Mouse (Mus musculus) limb, embryonic 12.5 days (tissue): ENCODE data around the gene Gsx1. TPM values are rescaled to one million over a fixed set of nuclear protein-coding genes. Genes with fewer than 3 reads are reported as not detected.

Source experiments
- ATAC-seq: fragments of 200-750 bp; cut with Nextera tagmentation; 2 replicates; pipeline ENCODE4 v1.8.0; 2017; ENCODE audit warnings: low read depth, moderate TSS enrichment; ENCODE audit not compliant: insufficient number of reproducible peaks, insufficient read depth, low FRiP score, low TSS enrichment
- H3K27ac ChIP-seq: fragments of 300-500 bp; sonication (generic); 2 replicates; pipeline ENCODE4 v1.5.1; 2016; ENCODE audit warnings: mild to moderate bottlenecking, moderate library complexity
- H3K27me3 ChIP-seq: fragments of 300-500 bp; sonication (generic); 2 replicates; pipeline ENCODE4 v1.6.1; 2016; ENCODE audit warnings: mild to moderate bottlenecking, moderate library complexity
- H3K36me3 ChIP-seq: fragments of 300-500 bp; sonication (generic); 2 replicates; pipeline ENCODE4 v1.6.1; 2016; ENCODE audit warnings: mild to moderate bottlenecking, moderate library complexity
- H3K4me1 ChIP-seq: fragments of 300-500 bp; sonication (generic); replicated peaks from 2 replicates; pipeline ENCODE4 v1.6.1; 2016
- H3K4me2 ChIP-seq: fragments of 300-500 bp; sonication (generic); 2 replicates; pipeline ENCODE4 v1.6.1; 2016; ENCODE audit warnings: mild to moderate bottlenecking, moderate library complexity
- H3K4me3 ChIP-seq: fragments of 300-500 bp; sonication (generic); replicated peaks from 2 replicates; pipeline ENCODE4 v1.5.1; 2016; ENCODE audit warnings: mild to moderate bottlenecking
- H3K9ac ChIP-seq: fragments of 300-500 bp; sonication (generic); replicated peaks from 2 replicates; pipeline ENCODE4 v1.6.1; 2016; ENCODE audit warnings: mild to moderate bottlenecking, moderate library complexity
- H3K9me3 ChIP-seq: fragments of 300-500 bp; sonication (generic); 2 replicates; pipeline ENCODE4 v1.6.1; 2016; ENCODE audit warnings: mild to moderate bottlenecking, moderate library complexity
- WGBS: fragments of 180-500 bp; shearing (Covaris S2); methylation state at CpG from one replicate; pipeline ENCODE4 v1.1.7; 2016; 5-methylcytosine and 5-hydroxymethylcytosine counted together
- polyA plus RNA-seq: library from polyadenylated mRNA; unstranded; fragments of >200 nt; fragmentation: Nextera tagmentation; extraction: Ambion mirVana; gene quantifications from 2 replicates; pipeline ENCODE4 v1.2.1, GENCODE M21; 2016

Gene Gsx1
- not detected in 2 replicates for polyA plus RNA-seq

- Histone ChIP-seq H3K9me3 (no peaks in the 10 kb centered on the region), H3K4me2 (peak within 1 kb of the TSS; percentile 51), H3K4me3 (peak within 1 kb of the TSS; percentile 33), H3K27me3 (peaks cover 96% of the 10 kb centered on the region), H3K9ac (no peak within 1 kb of the TSS), H3K36me3 (no peaks in the 10 kb centered on the region), H3K27ac (no peak within 1 kb of the TSS), H3K4me1 (peaks cover 20% of the 10 kb centered on the region)
- WGBS, result under 1% methylated on average over 36 of the region's 37 CpGs
- 0 out of 2 replicates have a peak, but pooled peaks have one; percentile 76 for ATAC-seq
These were observed at the start of gene Gsx1 for GRCm38 (mm10) chr5:147188571-147188975. Gene Gsx1, plus strand, starts transcription at chr5:147188696.

DNA sequence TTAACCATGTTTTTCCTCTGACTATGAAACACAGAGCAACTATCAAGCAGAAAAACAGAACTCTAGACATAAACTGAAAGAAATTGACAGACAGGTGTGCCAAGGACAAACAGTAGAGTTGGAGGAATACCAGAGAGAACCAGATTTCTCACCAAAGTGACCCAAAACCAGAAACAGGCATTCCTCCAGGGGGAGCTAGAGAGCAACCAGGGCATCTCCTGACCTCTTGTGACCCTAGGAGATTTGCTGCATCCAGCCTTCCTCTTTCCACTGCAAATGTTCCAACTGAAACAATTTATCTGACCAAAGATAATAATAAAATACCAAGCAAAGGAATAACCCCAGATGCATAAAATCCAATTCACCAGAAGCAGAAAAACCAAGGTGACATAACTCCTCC lies 41.2 kb upstream of the Gsx1 start:
- H3K4me3 ChIP-seq, result no peak overlapping the region

DNA sequence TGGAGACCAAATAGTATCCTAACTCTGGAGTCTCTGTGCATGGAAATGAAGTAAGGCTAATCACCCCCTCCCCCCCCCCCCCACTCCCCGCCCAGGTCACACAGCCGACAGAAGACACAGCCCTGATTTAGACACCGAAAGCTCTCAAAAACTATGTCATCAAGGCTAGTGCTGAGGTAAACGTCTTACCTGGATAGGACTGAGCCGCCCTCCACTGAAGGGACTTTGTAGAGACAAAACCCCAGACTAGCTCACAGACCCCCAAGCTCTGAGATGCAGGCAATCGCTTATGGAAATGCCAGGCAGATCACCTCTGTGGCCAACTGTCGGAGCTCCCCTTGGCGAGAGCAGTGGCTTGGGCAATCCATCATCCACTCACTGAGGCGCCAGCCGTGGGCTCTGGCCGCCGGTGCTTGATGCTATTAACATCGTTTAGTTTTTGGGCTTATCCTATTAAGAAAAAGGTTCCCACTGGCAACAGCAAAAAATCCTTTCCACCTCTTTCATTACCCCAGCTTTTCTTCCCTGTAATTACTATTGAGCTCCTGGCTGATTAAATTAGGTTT lies 33.6 kb upstream of the Gsx1 start:
- ATAC-seq, result no peak
- Histone ChIP-seq H3K9ac (no peak overlapping the region), H3K4me1 (peaks cover 19% of the 10 kb centered on the region), H3K27me3 (peaks cover 29% of the 10 kb centered on the region; the same call in 1 of the 2 replicates), H3K27ac (no peak overlapping the region), H3K36me3 (no peaks in the 10 kb centered on the region), H3K4me3 (no peak overlapping the region), H3K9me3 (no peaks in the 10 kb centered on the region), H3K4me2 (no peak overlapping the region)
- WGBS, result 5% methylated on average over 13 of the region's 13 CpGs

More for the DNA sequence above, 41.2 kb upstream of the Gsx1 start:
- Histone ChIP-seq H3K4me1 (no peaks in the 10 kb centered on the region), H3K9me3 (no peaks in the 10 kb centered on the region), H3K36me3 (no peaks in the 10 kb centered on the region), H3K9ac (no peak overlapping the region), H3K27ac (no peak overlapping the region), H3K4me2 (no peak overlapping the region), H3K27me3 (no peaks in the 10 kb centered on the region)
- ATAC-seq, result no peak

DNA sequence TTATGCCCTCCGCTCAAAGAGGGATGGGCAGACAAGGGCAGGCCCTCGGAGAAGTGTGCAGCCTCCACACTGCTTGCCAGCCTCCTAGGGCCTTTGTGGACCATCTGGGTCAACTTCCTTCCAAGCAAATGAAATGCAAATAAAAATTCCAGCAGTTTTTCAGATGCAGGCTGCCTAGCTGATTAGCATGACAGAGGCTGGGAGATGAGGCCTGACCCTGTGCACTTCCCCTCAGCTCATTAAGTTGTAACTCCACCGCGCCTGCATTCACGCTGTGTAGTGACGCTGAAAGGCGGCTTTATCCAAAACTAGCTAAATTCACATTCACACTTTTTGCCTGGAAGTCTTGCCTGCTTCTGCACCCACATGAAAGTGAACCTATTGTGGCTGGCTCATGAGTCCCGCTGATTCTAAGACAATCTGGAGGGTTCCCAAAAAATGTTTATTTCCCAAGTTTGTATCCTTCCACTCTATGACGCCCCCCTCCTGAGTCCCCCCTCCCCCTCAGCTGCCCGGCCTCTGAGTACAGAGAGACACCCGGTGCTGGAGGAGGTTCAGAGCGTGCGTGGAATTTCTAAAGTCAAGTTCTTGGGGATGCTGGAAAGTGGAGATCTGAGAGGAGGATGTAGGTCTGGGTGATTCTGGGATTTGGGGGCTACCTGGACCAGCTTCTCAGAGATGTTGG lies 32.9 kb upstream of the Gsx1 start:
- Histone ChIP-seq H3K27ac (no peak overlapping the region), H3K9me3 (no peaks in the 10 kb centered on the region), H3K4me1 (peaks cover 19% of the 10 kb centered on the region), H3K4me2 (peak overlapping the region; percentile 21; the same call in 1 of the 2 replicates), H3K4me3 (no peak overlapping the region), H3K9ac (no peak overlapping the region), H3K36me3 (no peaks in the 10 kb centered on the region), H3K27me3 (peaks cover 29% of the 10 kb centered on the region; the same call in 1 of the 2 replicates)
- no peak for ATAC-seq
- 4% methylated on average over 13 of the region's 13 CpGs for WGBS

- Histone ChIP-seq H3K9me3 (no peaks in the 10 kb centered on the region), H3K27ac (no peak overlapping the region), H3K27me3 (peaks cover 29% of the 10 kb centered on the region; the same call in 1 of the 2 replicates), H3K9ac (no peak overlapping the region), H3K36me3 (no peaks in the 10 kb centered on the region), H3K4me3 (no peak overlapping the region), H3K4me1 (peaks cover 19% of the 10 kb centered on the region), H3K4me2 (no peak overlapping the region)
- 26% methylated on average over 3 of the region's 3 CpGs for WGBS
- ATAC-seq, result no peak
These were observed 32.1 kb upstream of the Gsx1 start for GRCm38 (mm10) chr5:147156376-147156775.

DNA sequence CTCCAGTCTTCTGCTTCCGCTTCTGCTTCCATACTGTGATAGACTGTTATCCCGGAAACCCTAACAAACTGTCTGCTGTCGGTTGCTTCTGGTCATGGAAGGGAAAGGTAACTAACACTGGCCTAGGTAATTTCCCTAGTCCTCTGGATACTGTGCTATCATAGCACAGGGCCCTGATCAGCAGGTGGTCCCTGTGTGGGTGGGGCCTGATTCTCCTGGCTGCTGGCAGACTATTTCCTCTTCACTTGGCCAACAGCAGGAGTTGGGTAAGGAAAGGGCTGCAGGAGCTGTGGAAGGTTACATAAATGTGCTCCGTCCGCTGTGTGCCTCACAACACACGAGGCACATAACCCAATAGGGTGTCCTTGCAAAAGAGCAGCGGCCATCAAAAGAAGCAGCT lies 31.1 kb upstream of the Gsx1 start:
- H3K9me3 ChIP-seq, result no peaks in the 10 kb centered on the region
- H3K9ac ChIP-seq, result no peak overlapping the region
- H3K27ac ChIP-seq, result no peak overlapping the region
- no peak for ATAC-seq
- H3K27me3 ChIP-seq, result peaks cover 29% of the 10 kb centered on the region; the same call in 1 of the 2 replicates
- peaks cover 19% of the 10 kb centered on the region for H3K4me1 ChIP-seq
- 72% methylated on average over 7 of the region's 7 CpGs for WGBS
- H3K36me3 ChIP-seq, result no peaks in the 10 kb centered on the region
- H3K4me2 ChIP-seq, result no peak overlapping the region
- H3K4me3 ChIP-seq, result no peak overlapping the region

- no peak for ATAC-seq
- H3K9ac ChIP-seq, result no peak overlapping the region
- WGBS, result 90% methylated on average over 6 of the region's 6 CpGs
- H3K27ac ChIP-seq, result no peak overlapping the region
- peaks cover 19% of the 10 kb centered on the region for H3K4me1 ChIP-seq
- no peak overlapping the region for H3K4me2 ChIP-seq
- no peaks in the 10 kb centered on the region for H3K9me3 ChIP-seq
- H3K36me3 ChIP-seq, result no peaks in the 10 kb centered on the region
- peaks cover 29% of the 10 kb centered on the region; the same call in 1 of the 2 replicates for H3K27me3 ChIP-seq
- H3K4me3 ChIP-seq, result no peak overlapping the region
These were observed 29.2 kb upstream of the Gsx1 start for GRCm38 (mm10) chr5:147159320-147159719.

- no peak for ATAC-seq
These were observed 28.7 kb upstream of the Gsx1 start for GRCm38 (mm10) chr5:147159792-147160191.

DNA sequence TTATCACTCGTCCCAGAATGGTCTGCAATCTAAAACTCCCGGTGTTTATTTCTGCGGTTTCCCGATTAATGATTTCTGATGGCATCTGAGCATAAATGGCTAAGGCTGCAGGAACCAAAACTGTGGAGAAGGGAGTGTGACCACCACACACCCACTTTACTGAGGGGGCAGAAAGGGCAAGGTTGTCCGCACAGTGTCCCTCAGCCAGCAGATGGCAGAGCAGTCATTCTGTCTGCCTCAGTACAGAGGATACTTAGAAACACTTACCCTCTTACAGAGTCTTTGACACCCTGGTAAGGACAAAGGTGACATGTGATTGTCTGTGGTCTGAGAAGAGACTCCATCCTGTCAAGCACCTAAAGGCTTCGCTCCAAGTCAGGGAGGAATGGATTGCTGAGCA lies 23.4 kb upstream of the Gsx1 start:
- WGBS, result 79% methylated on average over 6 of the region's 6 CpGs
- H3K4me3 ChIP-seq, result no peak overlapping the region
- H3K4me1 ChIP-seq, result no peaks in the 10 kb centered on the region
- H3K9ac ChIP-seq, result no peak overlapping the region
- H3K36me3 ChIP-seq, result no peaks in the 10 kb centered on the region
- H3K4me2 ChIP-seq, result no peak overlapping the region
- H3K27me3 ChIP-seq, result peaks cover 5% of the 10 kb centered on the region
- no peaks in the 10 kb centered on the region for H3K9me3 ChIP-seq
- no peak overlapping the region for H3K27ac ChIP-seq
- ATAC-seq, result no peak

More at GRCm38 (mm10) chr5:147159792-147160191, 28.7 kb upstream of the Gsx1 start:
- Histone ChIP-seq H3K4me2 (no peak overlapping the region), H3K4me3 (no peak overlapping the region), H3K36me3 (no peaks in the 10 kb centered on the region), H3K27ac (no peak overlapping the region), H3K27me3 (peaks cover 24% of the 10 kb centered on the region; the same call in 1 of the 2 replicates), H3K9me3 (no peaks in the 10 kb centered on the region), H3K4me1 (peaks cover 17% of the 10 kb centered on the region), H3K9ac (no peak overlapping the region)
- 86% methylated on average over 2 of the region's 2 CpGs for WGBS

DNA sequence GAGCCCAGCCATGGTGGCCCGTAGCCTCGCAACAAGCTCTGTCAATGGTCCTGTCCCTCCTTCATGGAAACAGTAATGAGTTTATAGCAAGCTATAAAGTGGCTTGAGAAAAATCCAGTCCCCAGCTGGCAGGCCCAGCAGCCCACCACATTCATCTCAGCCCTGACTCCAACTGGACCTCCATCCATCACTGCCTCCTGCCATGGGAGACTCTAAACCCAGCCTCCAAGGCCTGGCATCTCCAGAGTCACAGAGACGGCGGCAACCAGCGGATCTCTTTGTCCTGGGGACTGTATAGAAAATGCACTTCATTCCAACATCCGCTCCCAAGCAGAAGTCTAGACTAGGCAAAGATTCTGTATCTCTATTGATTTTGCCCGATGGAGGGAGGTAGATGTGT lies 18.4 kb upstream of the Gsx1 start:
- 61% methylated on average over 7 of the region's 7 CpGs for WGBS
- Histone ChIP-seq H3K4me2 (no peak overlapping the region), H3K4me3 (no peak overlapping the region), H3K9me3 (no peaks in the 10 kb centered on the region), H3K4me1 (no peaks in the 10 kb centered on the region), H3K27ac (no peak overlapping the region), H3K9ac (no peak overlapping the region), H3K36me3 (no peaks in the 10 kb centered on the region), H3K27me3 (peaks cover 11% of the 10 kb centered on the region)
- ATAC-seq, result no peak

GRCm38 (mm10) chr5:147174046-147174445 lies 14.4 kb upstream of the Gsx1 start:
- WGBS, result 88% methylated on average over 3 of the region's 3 CpGs
- H3K27ac ChIP-seq, result no peak overlapping the region
- no peaks in the 10 kb centered on the region for H3K9me3 ChIP-seq
- H3K4me3 ChIP-seq, result no peak overlapping the region
- no peaks in the 10 kb centered on the region for H3K36me3 ChIP-seq
- H3K9ac ChIP-seq, result no peak overlapping the region
- no peak overlapping the region for H3K4me2 ChIP-seq
- ATAC-seq, result no peak
- peaks cover 6% of the 10 kb centered on the region; the same call in 1 of the 2 replicates for H3K27me3 ChIP-seq
- H3K4me1 ChIP-seq, result no peaks in the 10 kb centered on the region
